Comparison of ENCODE assay signal across 3 mouse cellular contexts in the genomic region with DNA sequence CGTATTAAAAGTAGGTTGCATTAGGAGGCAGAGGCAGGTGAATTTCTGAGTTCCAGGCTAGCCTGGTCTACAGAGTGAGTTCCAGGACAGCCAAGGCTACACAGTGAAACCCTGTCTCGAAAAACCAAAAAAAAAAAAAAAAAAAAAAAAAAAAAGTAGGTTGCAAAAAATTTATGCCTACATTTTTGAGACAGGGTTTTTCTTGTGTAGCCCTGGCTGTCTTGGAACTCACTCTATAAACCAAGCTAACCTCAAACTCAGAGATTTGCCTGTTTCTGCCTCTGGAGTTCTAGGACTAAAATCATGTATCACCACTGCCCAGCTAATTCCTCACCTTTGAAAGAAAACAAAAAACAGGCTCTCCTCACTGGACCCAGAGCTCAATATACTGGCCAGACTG.
TF ChIP-seq lines count a peak whose summit lies in the region.

No protein-coding gene starts in this region.

TF ChIP-seq in CH12.LX, 34 proteins besides CTCF, POLR2A, EP300 and RAD21:
- TF ChIP-seq ZNF384 (IDR thresholded peaks at IDR 0.05; ENCODE audit: low read depth, low read length): peak; percentile 59

TF ChIP-seq in ES-E14, 5 proteins besides CTCF, POLR2A, EP300 and RAD21:
- peak; percentile 79 for TF ChIP-seq ZNF384 (IDR thresholded peaks at IDR 0.05; ENCODE audit: low read depth, low read length)
TF ChIP-seq in ES-E14: peak in this region for 1; not testable (repeated sequence) for 4.

TF ChIP-seq in MEL, 35 proteins besides CTCF, POLR2A, EP300 and RAD21:
- 0 out of 2 replicates have a peak, but pooled peaks have one; percentile 10 for TF ChIP-seq ZNF384 (IDR thresholded peaks at IDR 0.05; ENCODE audit: low read depth, low read length)
